Mouse (Mus musculus) kidney, adult 8-10 months (tissue): Measurements from ENCODE around the gene Arhgap28.
A peak's percentile ranks its signal among the peaks of the same experiment; 100 is the strongest.
"Not testable (repeated sequence)": the region's sequence is repeated elsewhere in the genome, so short reads cannot be mapped to it uniquely, and the experiment has no call there.

ENCODE experiments used
- DNase-seq, 2 experiments: peaks; one replicate each; pipeline ENCODE4 v3.0.0; 2022

Arhgap28 gene

DNA sequence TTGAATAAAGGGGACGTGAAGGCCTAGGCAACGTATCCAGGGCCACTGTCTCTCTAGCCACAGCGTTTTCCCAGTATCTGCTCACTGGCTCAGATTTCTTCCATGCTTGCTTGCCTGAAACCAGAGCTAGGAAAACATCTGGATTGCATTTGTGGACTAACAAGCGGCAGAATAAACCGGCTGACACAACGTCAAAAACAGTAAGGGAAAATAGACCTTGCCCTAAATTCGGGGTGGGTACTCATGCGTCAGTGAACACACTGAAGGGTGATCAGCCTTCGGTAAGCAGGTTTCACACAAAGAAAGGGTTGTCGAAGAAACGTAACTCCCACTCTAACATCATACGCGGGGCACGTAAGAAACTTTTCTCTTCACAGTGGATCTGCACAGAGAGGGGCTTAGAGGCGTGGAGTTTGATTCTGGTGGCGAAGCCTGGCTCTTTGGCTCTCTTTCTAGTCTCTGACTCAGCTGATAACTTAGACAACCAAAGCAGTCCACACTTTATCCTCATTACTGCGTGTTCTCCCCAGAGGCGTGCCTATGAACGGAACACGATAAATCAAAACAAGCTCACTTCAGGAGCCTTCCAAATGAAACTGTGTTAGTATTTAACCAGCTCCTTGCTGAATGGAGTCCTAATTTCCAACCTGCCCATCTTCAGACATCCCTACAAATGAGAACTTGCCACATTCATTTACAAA is 137.2 kb downstream of the Arhgap28 start:
- DNase-seq = no peak

DNA sequence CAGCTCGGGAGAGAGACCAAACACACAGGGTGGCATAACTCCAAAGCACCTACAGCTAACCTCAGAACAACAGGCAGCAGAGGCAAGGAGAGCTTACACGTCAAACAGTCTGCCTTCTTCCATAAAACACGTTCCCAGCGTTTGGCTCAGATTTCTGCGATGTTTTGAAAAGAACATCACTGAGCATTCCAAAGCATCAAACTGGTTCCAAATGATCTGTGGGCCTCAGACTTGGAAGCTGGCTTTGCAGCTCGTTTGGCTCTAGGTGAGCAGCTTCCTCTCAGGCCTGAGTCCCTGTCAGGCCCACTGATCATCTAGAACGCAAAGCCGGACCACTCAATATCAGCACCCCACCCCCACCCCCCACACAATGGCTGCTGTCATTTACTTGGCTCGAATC is 137.9 kb downstream of the Arhgap28 start:
- DNase-seq = no peak

DNA sequence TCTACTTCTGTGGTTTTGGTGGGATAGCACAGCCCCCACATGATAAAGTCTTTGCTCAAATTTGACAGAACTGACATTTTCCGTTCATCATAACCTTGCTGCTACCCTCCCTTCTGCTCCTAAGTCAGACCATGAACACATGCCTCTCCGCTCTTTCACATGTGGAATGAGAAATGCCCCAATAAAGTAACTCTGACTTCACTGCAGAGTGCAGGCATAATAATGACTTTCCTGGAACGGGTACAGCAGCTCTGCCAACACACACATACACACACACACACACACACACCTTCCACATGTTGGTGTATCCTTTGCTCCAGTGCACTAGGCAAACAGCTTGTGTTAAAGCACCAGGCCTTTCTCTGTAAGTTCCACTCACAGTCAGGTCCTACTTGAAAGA is 139.0 kb downstream of the Arhgap28 start:
- no peak for DNase-seq

- DNase-seq = no peak
These were observed 139.6 kb downstream of the Arhgap28 start for GRCm38 (mm10) chr17:67864363-67864762.

GRCm38 (mm10) chr17:67861744-67862535 is 142.0 kb downstream of the Arhgap28 start:
- DNase-seq = peak in 1 of 2 experiments; percentile 49

- no peak for DNase-seq
These were observed 142.8 kb downstream of the Arhgap28 start for GRCm38 (mm10) chr17:67861080-67861630.

- DNase-seq = not testable (repeated sequence)
These were observed 162.4 kb downstream of the Arhgap28 start for GRCm38 (mm10) chr17:67841494-67841893.

- no peak for DNase-seq
These were observed 165.0 kb downstream of the Arhgap28 start for GRCm38 (mm10) chr17:67838948-67839347.

- DNase-seq = peak; percentile 77
These were observed 166.4 kb downstream of the Arhgap28 start for GRCm38 (mm10) chr17:67837351-67838090.

DNA sequence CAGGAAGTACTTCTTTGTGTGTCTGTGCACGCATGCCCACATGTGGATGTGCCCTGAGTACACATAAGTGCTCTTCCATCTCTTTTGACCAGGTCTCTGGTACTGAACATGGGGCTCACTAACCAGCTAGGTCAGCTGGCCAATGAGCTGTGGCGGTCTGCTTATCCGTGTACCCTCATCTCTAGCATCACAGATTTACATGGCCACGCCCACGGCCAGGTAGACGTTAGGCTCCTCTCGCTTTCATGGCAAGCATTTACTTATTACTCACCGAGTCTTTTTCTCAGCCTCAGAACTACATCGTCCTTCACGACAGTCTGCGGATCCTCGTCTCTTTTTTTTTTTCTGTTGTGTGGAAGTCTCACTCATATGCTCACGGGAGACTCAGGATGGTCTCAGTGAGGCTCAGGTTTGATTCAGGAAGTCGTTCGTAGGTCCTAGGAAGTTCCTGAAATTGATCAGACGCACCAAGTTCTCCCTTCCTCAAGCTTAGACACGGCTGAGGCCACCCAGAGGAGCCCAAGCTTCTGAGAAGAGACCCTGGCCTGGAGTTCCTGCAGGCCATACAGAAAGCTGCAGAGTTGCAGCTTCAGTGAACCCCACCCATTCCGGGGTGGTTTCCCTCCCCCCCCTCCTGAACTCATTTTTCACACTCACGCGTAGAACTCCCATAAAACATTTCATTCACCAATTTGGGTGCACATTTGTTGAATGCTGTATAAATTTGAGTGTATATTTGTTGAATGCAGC is 167.6 kb downstream of the Arhgap28 start:
- DNase-seq = no peak

- DNase-seq = no peak
These were observed 176.5 kb downstream of the Arhgap28 start for GRCm38 (mm10) chr17:67827431-67827830.

- DNase-seq = no peak
These were observed 187.0 kb downstream of the Arhgap28 start for GRCm38 (mm10) chr17:67816916-67817315.

- no peak for DNase-seq
These were observed 188.2 kb downstream of the Arhgap28 start for GRCm38 (mm10) chr17:67815720-67816119.

- DNase-seq = no peak
These were observed 190.3 kb downstream of the Arhgap28 start for GRCm38 (mm10) chr17:67813666-67814065.

- DNase-seq = no peak
These were observed 194.7 kb downstream of the Arhgap28 start for GRCm38 (mm10) chr17:67809171-67809570.
